Mouse (Mus musculus) kidney, adult 2 months (tissue): ENCODE results near the gene Abca17.

ENCODE experiments used
- CTCF ChIP-seq: fragments of 200-500 bp; conservative IDR thresholded peaks from 2 replicates; pipeline ENCODE4 v1.5.1; 2011; ENCODE audit warnings: low read depth, mild to moderate bottlenecking, control low read depth, low read length, moderate library complexity, mixed read lengths; ENCODE audit not compliant: insufficient read depth, insufficient read length
- POLR2A ChIP-seq: fragments of 200-500 bp; IDR thresholded peaks from one replicate; pipeline ENCODE4 v1.6.1; 2011; ENCODE audit warnings: low read depth, low read length, control low read depth

DNA sequence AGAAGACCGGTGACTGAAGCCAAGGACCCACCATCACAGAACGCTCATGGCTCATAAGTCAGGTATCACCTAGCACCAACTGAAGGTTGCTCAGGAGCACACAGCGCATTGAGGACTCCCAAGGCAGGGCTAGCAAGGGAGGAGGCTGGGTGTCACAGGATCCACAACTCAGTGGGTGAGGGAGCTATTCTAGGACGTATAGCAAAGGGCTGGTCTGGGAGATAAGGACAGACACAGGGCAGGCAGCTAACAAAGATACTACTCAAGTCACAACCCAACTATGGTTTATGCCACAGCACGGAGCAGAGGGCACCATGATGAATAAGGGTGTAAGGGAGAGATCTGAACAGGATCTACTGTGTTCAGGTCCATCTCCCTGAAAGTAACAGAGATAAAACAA is 125.0 kb downstream of the Abca17 start:
- TF ChIP-seq POLR2A = no peak
- TF ChIP-seq CTCF = no peak
